Mouse (Mus musculus) liver, embryonic 11.5 days (tissue): ENCODE results near the gene Gprasp1. TPM values are rescaled to one million over a fixed set of nuclear protein-coding genes. Genes with fewer than 3 reads are reported as not detected.
"Not testable (repeated sequence)": the region's sequence is repeated elsewhere in the genome, so short reads cannot be mapped to it uniquely, and the experiment has no call there.

Source experiments
- ATAC-seq: fragments of 200-750 bp; cut with Nextera tagmentation; replicated peaks from 2 replicates; pipeline ENCODE4 v1.8.0; 2017; ENCODE audit warnings: moderate number of reproducible peaks, mild to moderate bottlenecking, moderate TSS enrichment, moderate library complexity; ENCODE audit not compliant: low FRiP score
- DNase-seq: peaks from one replicate; pipeline ENCODE4 v3.0.0-alpha.2; 2017; ENCODE audit warnings: low spot score
- H3K27ac ChIP-seq: fragments of 300-500 bp; sonication (generic); 2 replicates; pipeline ENCODE4 v1.5.1; 2014; ENCODE audit warnings: mild to moderate bottlenecking, low read depth, low read length, control low read depth
- H3K27me3 ChIP-seq: fragments of 300-500 bp; sonication (generic); replicated peaks from 2 replicates; pipeline ENCODE4 v1.6.1; 2014; ENCODE audit warnings: low read length, mixed read lengths; ENCODE audit not compliant: control insufficient read depth, insufficient read depth
- H3K36me3 ChIP-seq: fragments of 300-500 bp; sonication (generic); 2 replicates; pipeline ENCODE4 v1.6.1; 2014; ENCODE audit warnings: mild to moderate bottlenecking, low read length, moderate library complexity, mixed read lengths; ENCODE audit not compliant: control insufficient read depth, insufficient read depth
- H3K4me1 ChIP-seq: fragments of 300-500 bp; sonication (generic); replicated peaks from 2 replicates; pipeline ENCODE4 v1.6.1; 2014; ENCODE audit warnings: low read length, mixed read lengths; ENCODE audit not compliant: control insufficient read depth, insufficient read depth
- H3K4me2 ChIP-seq: fragments of 300-500 bp; sonication (generic); 2 replicates; pipeline ENCODE4 v1.6.1; 2014; ENCODE audit warnings: mild to moderate bottlenecking, control low read depth, moderate library complexity
- H3K4me3 ChIP-seq: fragments of 300-500 bp; sonication (generic); 2 replicates; pipeline ENCODE4 v1.5.1; 2014; ENCODE audit warnings: low read depth, low read length, control low read depth
- H3K9ac ChIP-seq: fragments of 300-500 bp; sonication (generic); 2 replicates; pipeline ENCODE4 v1.6.1; 2014; ENCODE audit warnings: low read depth, low read length, control low read depth
- H3K9me3 ChIP-seq: fragments of 300-500 bp; sonication (generic); 2 replicates; pipeline ENCODE4 v1.6.1; 2016; ENCODE audit warnings: low read length, inconsistent platforms, mixed read lengths; ENCODE audit not compliant: control insufficient read depth
- WGBS: fragments of 180-500 bp; shearing (Covaris S2); extraction: QIAGEN DNeasy Blood & Tissue Kit; methylation state at CpG from one replicate; pipeline ENCODE4 v1.1.7; 2014; 5-methylcytosine and 5-hydroxymethylcytosine counted together
- polyA plus RNA-seq: library from polyadenylated mRNA; unstranded; fragments of >200 nt; fragmentation: Nextera tagmentation; extraction: Ambion mirVana; gene quantifications from 2 replicates; pipeline ENCODE4 v1.2.1, GENCODE M21; 2014

Gene Gprasp1
- polyA plus RNA-seq, 1 experiment from 2014 or later = 24.2 TPM

- Histone ChIP-seq H3K9ac (peak overlapping the region; percentile 43; the same call in 1 of the 2 replicates), H3K4me3 (peak overlapping the region; percentile 57), H3K4me2 (peak overlapping the region; percentile 70)
- not testable (repeated sequence) for H3K9me3 ChIP-seq, H3K4me1 ChIP-seq, DNase-seq, H3K27me3 ChIP-seq, H3K27ac ChIP-seq, H3K36me3 ChIP-seq
- 21% methylated on average over 24 of the region's 26 CpGs for WGBS
- ATAC-seq = peak; percentile 65
Measured at GRCm38 (mm10) chrX:135796305-135797211, 54.0 kb downstream of the Gprasp1 start.

- H3K36me3 ChIP-seq, DNase-seq, H3K9me3 ChIP-seq, H3K27ac ChIP-seq, H3K4me1 ChIP-seq, ATAC-seq, H3K27me3 ChIP-seq: not testable (repeated sequence)
- peak within 1 kb of the TSS; percentile 70 for H3K4me2 ChIP-seq
- WGBS = 12% methylated on average over 3 of the region's 5 CpGs
- peak within 1 kb of the TSS; percentile 57 for H3K4me3 ChIP-seq
- peak within 1 kb of the TSS; percentile 43; the same call in 1 of the 2 replicates for H3K9ac ChIP-seq
Measured at GRCm38 (mm10) chrX:135797212-135797644, 54.7 kb downstream of the Gprasp1 start, which contains the start of gene Bhlhb9. TSS of gene Bhlhb9 (plus strand) at chrX:135797594.

- H3K9me3 ChIP-seq = no peaks in the 10 kb centered on the region
- no peaks in the 10 kb centered on the region for H3K36me3 ChIP-seq
- H3K27ac ChIP-seq = no peak overlapping the region
- WGBS = 77% methylated on average over 3 of the region's 3 CpGs
- H3K9ac ChIP-seq = no peak overlapping the region
- H3K4me2 ChIP-seq = no peak overlapping the region
- ATAC-seq (no peak), DNase-seq (no peak)
- no peak overlapping the region for H3K4me3 ChIP-seq
- no peaks in the 10 kb centered on the region for H3K4me1 ChIP-seq
- H3K27me3 ChIP-seq = no peaks in the 10 kb centered on the region
Measured at GRCm38 (mm10) chrX:135804149-135804548, 61.6 kb downstream of the Gprasp1 start.

- Histone ChIP-seq H3K4me3 (no peak overlapping the region), H3K9me3 (no peaks in the 10 kb centered on the region), H3K4me1 (no peaks in the 10 kb centered on the region), H3K4me2 (no peak overlapping the region), H3K9ac (no peak overlapping the region), H3K36me3 (no peaks in the 10 kb centered on the region), H3K27ac (no peak overlapping the region), H3K27me3 (no peaks in the 10 kb centered on the region)
- WGBS = 10% methylated on average over 1 of the region's 1 CpGs
- DNase-seq (no peak), ATAC-seq (no peak)
Measured at GRCm38 (mm10) chrX:135805780-135806179, 63.2 kb downstream of the Gprasp1 start.

GRCm38 (mm10) chrX:135835896-135836295 is 93.4 kb downstream of the Gprasp1 start:
- H3K4me2 ChIP-seq, H3K36me3 ChIP-seq, DNase-seq, H3K4me3 ChIP-seq, H3K9ac ChIP-seq, H3K27me3 ChIP-seq, H3K27ac ChIP-seq, H3K9me3 ChIP-seq, H3K4me1 ChIP-seq: not testable (repeated sequence)
- 43% methylated on average over 1 of the region's 1 CpGs for WGBS
- ATAC-seq = peak; percentile 58; the same call in 1 of the 2 replicates

- Histone ChIP-seq H3K4me1 (no peaks in the 10 kb centered on the region), H3K27me3 (no peaks in the 10 kb centered on the region), H3K9ac (no peak overlapping the region), H3K9me3 (no peaks in the 10 kb centered on the region), H3K36me3 (no peaks in the 10 kb centered on the region), H3K4me3 (no peak overlapping the region), H3K27ac (no peak overlapping the region), H3K4me2 (no peak overlapping the region)
- 78% methylated on average over 2 of the region's 2 CpGs for WGBS
- DNase-seq = no peak
- ATAC-seq = no peak
Measured at GRCm38 (mm10) chrX:135837896-135838295, 95.4 kb downstream of the Gprasp1 start.

- not testable (repeated sequence) for DNase-seq, H3K9me3 ChIP-seq, H3K27me3 ChIP-seq, H3K4me1 ChIP-seq, H3K27ac ChIP-seq, H3K9ac ChIP-seq, H3K36me3 ChIP-seq
- Histone ChIP-seq H3K4me3 (peak within 1 kb of the TSS; percentile 49), H3K4me2 (peak within 1 kb of the TSS; percentile 68)
- ATAC-seq = peak; percentile 72
- WGBS = 14% methylated on average over 25 of the region's 32 CpGs
Measured at GRCm38 (mm10) chrX:135838521-135839360, 96.2 kb downstream of the Gprasp1 start, which contains the start of gene Gprasp2. TSS of gene Gprasp2 (plus strand) at chrX:135839034.
